Mouse (Mus musculus): ENCODE results near the gene Sqstm1.
"Not testable (repeated sequence)": the region's sequence is repeated elsewhere in the genome, so short reads cannot be mapped to it uniquely, and the experiment has no call there.

The Sqstm1 gene

GRCm38 (mm10) chr11:50207344-50207743 lies 3.3 kb downstream of the Sqstm1 start:
- no peak for DNase-seq

- DNase-seq = no peak
These were observed 4.6 kb downstream of the Sqstm1 start for GRCm38 (mm10) chr11:50206037-50206436.

- DNase-seq = no peak
These were observed 5.2 kb downstream of the Sqstm1 start for GRCm38 (mm10) chr11:50205434-50205833.

- DNase-seq = no peak
These were observed 7.3 kb downstream of the Sqstm1 start for GRCm38 (mm10) chr11:50203302-50203827.

- no peak for DNase-seq
These were observed 9.0 kb downstream of the Sqstm1 start for GRCm38 (mm10) chr11:50201590-50201989.

GRCm38 (mm10) chr11:50200613-50201012 lies 10.0 kb downstream of the Sqstm1 start:
- no peak for DNase-seq

GRCm38 (mm10) chr11:50198916-50199315 lies 11.7 kb downstream of the Sqstm1 start:
- DNase-seq = no peak

GRCm38 (mm10) chr11:50198219-50198846 lies 12.3 kb downstream of the Sqstm1 start:
- no peak for DNase-seq

GRCm38 (mm10) chr11:50197500-50197899 lies 13.1 kb downstream of the Sqstm1 start:
- no peak for DNase-seq

GRCm38 (mm10) chr11:50194793-50195192 lies 15.8 kb downstream of the Sqstm1 start:
- no peak for DNase-seq

GRCm38 (mm10) chr11:50194070-50194469 lies 16.6 kb downstream of the Sqstm1 start:
- no peak for DNase-seq

- no peak for DNase-seq
These were observed 18.3 kb downstream of the Sqstm1 start for GRCm38 (mm10) chr11:50192278-50192677.

GRCm38 (mm10) chr11:50190362-50190761 lies 20.3 kb downstream of the Sqstm1 start:
- DNase-seq = no peak

- no peak for DNase-seq
These were observed 21.9 kb downstream of the Sqstm1 start for GRCm38 (mm10) chr11:50188682-50189081.

GRCm38 (mm10) chr11:50184788-50185187 lies 25.8 kb downstream of the Sqstm1 start:
- DNase-seq = no peak

GRCm38 (mm10) chr11:50182702-50183101 lies 27.9 kb downstream of the Sqstm1 start:
- DNase-seq = no peak

- no peak for DNase-seq
These were observed 30.0 kb downstream of the Sqstm1 start for GRCm38 (mm10) chr11:50180478-50181231.

GRCm38 (mm10) chr11:50178532-50179488 lies 31.8 kb downstream of the Sqstm1 start:
- no peak for DNase-seq

GRCm38 (mm10) chr11:50177111-50177510 lies 33.5 kb downstream of the Sqstm1 start:
- DNase-seq = no peak

- no peak for DNase-seq
These were observed 34.3 kb downstream of the Sqstm1 start for GRCm38 (mm10) chr11:50176351-50176750.

GRCm38 (mm10) chr11:50174730-50175187 lies 35.9 kb downstream of the Sqstm1 start:
- peak; percentile 96 for DNase-seq

GRCm38 (mm10) chr11:50174111-50174729 lies 36.4 kb downstream of the Sqstm1 start, which contains the start of gene Mrnip:
Gene Mrnip (plus strand): TSS chr11:50174444.
- DNase-seq = not testable (repeated sequence)

All from right cerebral cortex, postnatal 4 days (tissue).